Mouse (Mus musculus) midbrain, postnatal 0 days (tissue): ENCODE data around the gene Dlgap1. TPM values are rescaled to one million over a fixed set of nuclear protein-coding genes. Genes with fewer than 3 reads are reported as not detected.

Experiments
- ATAC-seq: fragments of 200-750 bp; cut with Nextera tagmentation; 2 replicates; pipeline ENCODE4 v1.8.0; 2017; ENCODE audit warnings: moderate number of reproducible peaks, mild to moderate bottlenecking, moderate TSS enrichment, moderate library complexity; ENCODE audit not compliant: low FRiP score
- DNase-seq: peaks from one replicate; pipeline ENCODE4 v3.0.0-alpha.2; 2015; ENCODE audit warnings: low spot score
- H3K27ac ChIP-seq: fragments of 300-500 bp; sonication (generic); 2 replicates; pipeline ENCODE4 v1.5.1; 2014; ENCODE audit warnings: low read depth, mild to moderate bottlenecking, low read length, mixed read lengths
- H3K27me3 ChIP-seq: fragments of 300-500 bp; sonication (generic); 2 replicates; pipeline ENCODE4 v1.6.1; 2014; ENCODE audit warnings: low read length, control low read depth, mixed read lengths; ENCODE audit not compliant: insufficient read depth
- H3K36me3 ChIP-seq: fragments of 300-500 bp; sonication (generic); 2 replicates; pipeline ENCODE4 v1.6.1; 2014; ENCODE audit warnings: low read length, control low read depth, mixed read lengths; ENCODE audit not compliant: insufficient read depth
- H3K4me1 ChIP-seq: fragments of 300-500 bp; sonication (generic); 2 replicates; pipeline ENCODE4 v1.6.1; 2014; ENCODE audit warnings: mild to moderate bottlenecking, control low read depth, antibody characterized with exemption, low read length, mixed read lengths; ENCODE audit not compliant: insufficient read depth
- H3K4me2 ChIP-seq: fragments of 300-500 bp; sonication (generic); 2 replicates; pipeline ENCODE4 v1.6.1; 2014; ENCODE audit warnings: low read depth, mild to moderate bottlenecking, low read length, mixed read lengths; ENCODE audit not compliant: poor library complexity, severe bottlenecking
- H3K4me3 ChIP-seq: fragments of 300-500 bp; sonication (generic); 2 replicates; pipeline ENCODE4 v1.5.1; 2014; ENCODE audit warnings: low read depth, mild to moderate bottlenecking, low read length, moderate library complexity
- H3K9ac ChIP-seq: fragments of 300-500 bp; sonication (generic); replicated peaks from 2 replicates; pipeline ENCODE4 v1.6.1; 2014; ENCODE audit warnings: mild to moderate bottlenecking, low read length, moderate library complexity, mixed read lengths; ENCODE audit not compliant: poor library complexity, severe bottlenecking
- H3K9me3 ChIP-seq: fragments of 300-500 bp; sonication (generic); 2 replicates; pipeline ENCODE4 v1.6.1; 2016; ENCODE audit warnings: low read length, control low read depth
- CTCF ChIP-seq: IDR thresholded peaks from 2 replicates; pipeline ENCODE4 v1.5.1; 2016; ENCODE audit warnings: antibody characterized with exemption, mild to moderate bottlenecking
- WGBS: fragments of 180-500 bp; shearing (Covaris S2); extraction: QIAGEN DNeasy Blood & Tissue Kit; methylation state at CpG from one replicate; pipeline ENCODE4 v1.1.7; 2014; 5-methylcytosine and 5-hydroxymethylcytosine counted together
- polyA plus RNA-seq: library from polyadenylated mRNA; unstranded; fragments of >200 nt; fragmentation: Nextera tagmentation; extraction: Ambion mirVana; gene quantifications from 2 replicates; pipeline ENCODE4 v1.2.1, GENCODE M21; 2015
- total RNA-seq: library from RNA; depleted of rRNA; stranded (reverse); fragments of >200 nt; gene quantifications from 2 replicates; pipeline ENCODE4 v1.2.3, GENCODE M21; 2014

Dlgap1 gene
- total and polyA plus RNA-seq, 2 experiments from 2014 or later = 34.9 to 84.8 TPM

DNA sequence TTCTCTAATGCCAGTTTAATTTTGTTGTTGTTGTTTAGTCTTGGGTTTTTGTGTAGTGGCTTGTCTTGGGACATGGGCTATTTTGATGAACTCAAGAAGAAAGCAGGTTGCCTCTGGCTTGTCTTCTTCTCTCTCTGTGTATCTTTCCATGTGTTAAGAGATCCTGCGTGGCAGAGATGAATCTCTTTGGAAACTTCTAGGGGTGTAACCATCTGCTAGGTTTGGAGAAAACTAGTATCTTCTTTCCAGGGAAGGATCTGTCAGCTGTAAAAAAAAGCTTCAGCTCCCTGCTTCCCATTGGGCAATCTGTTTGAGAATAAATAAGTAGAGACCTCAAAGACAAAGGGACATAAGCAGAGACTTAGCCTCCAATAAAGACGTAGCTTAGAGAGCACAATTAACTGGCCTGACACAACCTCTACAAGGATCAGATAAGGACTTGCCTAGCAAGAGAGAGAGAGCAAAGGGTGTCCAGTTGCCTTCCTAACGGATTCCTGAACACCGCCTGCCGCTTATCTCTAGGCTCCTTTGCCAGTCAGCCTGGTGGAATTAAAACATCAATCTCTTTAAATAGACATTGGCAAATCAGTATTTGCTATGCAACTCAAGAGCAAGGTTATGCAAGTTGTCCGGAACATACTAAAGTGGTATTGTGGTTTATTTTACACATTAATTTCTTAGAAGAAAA is 13.5 kb downstream of the Dlgap1 start:
- Histone ChIP-seq H3K4me2 (no peak overlapping the region), H3K4me3 (no peak overlapping the region), H3K27ac (no peak overlapping the region), H3K9ac (no peak overlapping the region), H3K9me3 (no peaks in the 10 kb centered on the region), H3K4me1 (no peaks in the 10 kb centered on the region), H3K36me3 (no peaks in the 10 kb centered on the region), H3K27me3 (no peaks in the 10 kb centered on the region)
- 67% methylated on average over 6 of the region's 6 CpGs for WGBS
- no peak for TF ChIP-seq CTCF
- no peak for ATAC-seq
- no peak for DNase-seq

DNA sequence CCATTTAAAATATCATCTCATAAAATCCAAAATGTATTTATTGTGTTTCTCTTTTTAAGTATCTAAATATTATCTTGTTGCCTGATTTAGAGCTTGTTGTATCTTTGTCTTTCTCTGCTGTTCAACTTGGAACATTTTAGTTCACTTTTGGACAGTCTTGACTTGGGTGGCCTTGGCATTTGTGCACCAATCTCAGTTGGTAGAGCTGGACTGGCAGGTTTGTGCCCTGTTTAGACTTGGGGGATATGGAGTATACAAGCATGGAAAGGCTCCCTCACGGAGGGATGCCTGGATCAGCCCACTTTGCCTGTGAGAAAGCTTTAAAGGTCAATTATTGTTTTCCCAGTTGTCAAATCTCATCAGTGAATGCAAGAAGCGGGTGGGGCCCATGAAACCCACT is 27.5 kb downstream of the Dlgap1 start:
- Histone ChIP-seq H3K9ac (no peak overlapping the region), H3K4me3 (no peak overlapping the region), H3K9me3 (no peaks in the 10 kb centered on the region), H3K4me2 (no peak overlapping the region), H3K36me3 (no peaks in the 10 kb centered on the region), H3K27ac (no peak overlapping the region), H3K4me1 (no peaks in the 10 kb centered on the region), H3K27me3 (no peaks in the 10 kb centered on the region)
- ATAC-seq (no peak), DNase-seq (no peak)
- TF ChIP-seq CTCF = no peak
- WGBS = 85% methylated on average over 2 of the region's 2 CpGs

DNA sequence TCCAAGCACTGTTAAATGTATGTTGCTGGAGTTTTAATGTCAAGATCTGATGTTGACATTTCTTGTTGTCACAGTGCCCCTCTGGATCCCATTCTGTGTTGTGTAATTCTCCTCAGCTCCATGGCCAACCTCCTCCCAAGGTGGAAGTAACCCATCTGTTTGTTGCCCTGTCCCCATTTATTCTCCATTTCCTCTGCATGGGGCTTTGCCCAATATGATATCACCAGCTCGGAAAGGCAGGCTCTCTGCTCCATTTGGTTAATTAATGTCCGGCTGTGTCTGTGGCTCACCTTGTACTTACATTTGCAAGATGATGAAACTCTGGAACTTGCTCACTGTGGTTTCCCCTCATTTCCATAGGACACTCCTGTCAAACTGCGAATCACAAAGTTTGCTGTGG is 33.2 kb downstream of the Dlgap1 start:
- TF ChIP-seq CTCF = no peak
- Histone ChIP-seq H3K27ac (no peak overlapping the region), H3K4me3 (no peak overlapping the region), H3K4me1 (no peaks in the 10 kb centered on the region), H3K27me3 (no peaks in the 10 kb centered on the region), H3K9me3 (no peaks in the 10 kb centered on the region), H3K36me3 (no peaks in the 10 kb centered on the region), H3K4me2 (no peak overlapping the region), H3K9ac (no peak overlapping the region)
- 90% methylated on average over 3 of the region's 3 CpGs for WGBS
- no peak for ATAC-seq
- no peak for DNase-seq

DNA sequence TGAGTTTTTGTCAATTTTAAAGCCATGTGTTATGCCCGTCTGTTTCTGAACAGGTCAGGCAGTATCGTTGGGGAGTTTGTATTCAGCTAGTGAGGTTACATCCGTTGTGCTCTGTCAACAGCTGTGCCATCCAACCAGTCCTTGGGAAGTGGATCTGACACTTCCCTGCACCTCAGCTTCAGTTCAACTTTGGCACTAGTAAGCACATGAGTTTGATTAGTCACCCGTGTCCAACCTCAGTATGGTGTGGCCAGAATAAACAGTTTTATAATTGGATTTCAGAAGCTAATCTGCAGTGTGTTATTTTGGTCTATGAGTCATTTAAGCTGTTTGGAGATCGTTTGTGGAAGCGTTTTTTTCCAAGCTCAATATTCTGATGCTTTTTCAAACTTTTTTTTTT is 35.8 kb downstream of the Dlgap1 start:
- Histone ChIP-seq H3K27ac (no peak overlapping the region), H3K4me2 (no peak overlapping the region), H3K4me1 (no peaks in the 10 kb centered on the region), H3K9ac (no peak overlapping the region), H3K27me3 (no peaks in the 10 kb centered on the region), H3K4me3 (no peak overlapping the region), H3K9me3 (no peaks in the 10 kb centered on the region), H3K36me3 (no peaks in the 10 kb centered on the region)
- ATAC-seq = no peak
- no peak for TF ChIP-seq CTCF
- no peak for DNase-seq
- 67% methylated on average over 6 of the region's 6 CpGs for WGBS

DNA sequence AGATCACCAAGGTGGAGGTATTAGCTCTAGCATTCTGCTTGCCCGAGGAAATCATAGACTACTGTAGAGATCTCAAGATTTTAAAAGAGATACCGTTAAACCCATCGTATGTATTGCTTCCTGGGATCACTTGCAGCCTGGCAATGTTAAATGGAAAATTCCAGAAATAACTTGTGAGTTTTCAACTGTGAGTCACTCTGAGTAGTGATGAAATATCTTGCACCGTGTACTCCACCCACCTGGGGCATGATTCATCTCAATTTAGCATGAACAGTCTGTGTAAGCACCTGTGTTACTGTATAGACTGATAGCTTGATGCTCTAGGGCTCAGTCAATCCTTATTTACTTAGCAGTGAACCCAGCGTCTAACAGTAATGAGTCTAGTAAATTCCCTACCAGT is 38.7 kb downstream of the Dlgap1 start:
- no peaks in the 10 kb centered on the region for H3K9me3 ChIP-seq
- TF ChIP-seq CTCF = no peak
- no peaks in the 10 kb centered on the region for H3K4me1 ChIP-seq
- no peak overlapping the region for H3K4me2 ChIP-seq
- 85% methylated on average over 5 of the region's 5 CpGs for WGBS
- H3K27me3 ChIP-seq = no peaks in the 10 kb centered on the region
- DNase-seq = no peak
- H3K36me3 ChIP-seq = no peaks in the 10 kb centered on the region
- H3K9ac ChIP-seq = no peak overlapping the region
- no peak overlapping the region for H3K27ac ChIP-seq
- ATAC-seq = no peak
- no peak overlapping the region for H3K4me3 ChIP-seq

DNA sequence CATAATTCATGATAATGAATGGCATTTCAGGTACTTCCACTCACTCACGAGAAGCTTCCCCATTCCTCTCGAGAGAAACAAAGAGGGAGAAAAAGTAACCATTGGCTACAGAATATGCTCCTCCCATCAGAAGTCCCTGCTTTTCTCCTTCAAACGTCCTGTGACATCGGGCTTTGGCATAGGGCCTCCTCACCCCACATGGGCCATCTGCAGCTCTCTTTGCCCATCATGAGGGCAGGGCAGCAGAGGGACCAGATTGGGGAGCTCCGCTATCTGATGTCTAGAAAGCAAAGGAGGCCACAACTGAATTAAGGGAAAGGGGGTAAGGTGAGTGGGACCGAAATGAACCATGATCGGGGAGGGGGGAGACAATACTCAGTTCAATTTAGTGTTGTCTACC is 47.6 kb downstream of the Dlgap1 start:
- no peaks in the 10 kb centered on the region for H3K27me3 ChIP-seq
- no peaks in the 10 kb centered on the region for H3K4me1 ChIP-seq
- no peaks in the 10 kb centered on the region for H3K9me3 ChIP-seq
- no peak overlapping the region for H3K27ac ChIP-seq
- DNase-seq (no peak), ATAC-seq (no peak)
- no peak for TF ChIP-seq CTCF
- no peak overlapping the region for H3K4me3 ChIP-seq
- no peak overlapping the region for H3K9ac ChIP-seq
- no peak overlapping the region for H3K4me2 ChIP-seq
- no peaks in the 10 kb centered on the region for H3K36me3 ChIP-seq
- WGBS = 72% methylated on average over 7 of the region's 7 CpGs
